Mouse (Mus musculus) natural killer cell, adult 2 months (primary cell): ENCODE data around the gene Ktn1.

Experiments used
- DNase-seq, 2 experiments: peaks; one replicate each; pipeline ENCODE4 v3.0.0; 2022; ENCODE audit warnings: low spot score in 2 of 2

The Ktn1 gene

DNA sequence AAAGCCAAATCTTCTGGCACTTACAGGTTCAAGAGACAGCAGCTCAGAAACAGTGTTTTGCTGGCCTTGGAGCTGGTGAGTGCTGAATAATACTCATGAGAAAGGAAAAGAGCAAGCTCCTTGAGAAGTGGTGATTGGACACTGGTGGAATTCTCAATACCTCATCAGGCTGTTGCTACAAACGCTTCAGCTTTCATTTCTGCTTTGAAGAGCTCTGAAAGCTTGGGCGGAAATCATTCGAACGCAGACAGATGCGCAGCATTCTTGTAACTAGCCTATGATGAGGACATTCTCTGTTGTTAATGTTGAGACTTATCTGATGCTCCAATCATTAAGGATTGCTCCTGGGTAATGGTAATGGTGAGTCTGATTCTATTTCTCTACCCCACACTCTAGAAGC lies at the start of gene Ktn1:
Gene Ktn1, plus strand, starts transcription at position 231 of the 400 bp plus-strand sequence.
- DNase-seq, result no peak

DNA sequence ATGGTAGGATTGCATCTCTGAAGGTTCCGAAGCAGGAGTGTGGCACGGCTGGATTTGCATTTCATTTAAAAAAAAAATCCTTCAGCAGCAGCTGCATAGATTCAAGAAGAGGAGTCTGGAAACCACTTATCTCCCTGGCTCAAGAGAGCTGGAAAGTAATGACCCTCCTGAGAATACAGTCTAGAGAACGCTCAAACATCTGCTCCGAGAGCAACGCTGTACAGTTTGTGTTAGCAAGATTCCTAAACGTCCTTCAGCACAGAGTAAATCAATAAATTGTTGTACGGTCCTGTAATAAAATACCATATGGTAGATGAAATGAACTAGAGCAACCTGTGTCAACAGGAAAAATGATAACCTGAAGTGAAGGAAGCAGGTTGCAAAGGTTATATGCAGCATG lies 35.0 kb upstream of the Ktn1 start:
- DNase-seq, result no peak

DNA sequence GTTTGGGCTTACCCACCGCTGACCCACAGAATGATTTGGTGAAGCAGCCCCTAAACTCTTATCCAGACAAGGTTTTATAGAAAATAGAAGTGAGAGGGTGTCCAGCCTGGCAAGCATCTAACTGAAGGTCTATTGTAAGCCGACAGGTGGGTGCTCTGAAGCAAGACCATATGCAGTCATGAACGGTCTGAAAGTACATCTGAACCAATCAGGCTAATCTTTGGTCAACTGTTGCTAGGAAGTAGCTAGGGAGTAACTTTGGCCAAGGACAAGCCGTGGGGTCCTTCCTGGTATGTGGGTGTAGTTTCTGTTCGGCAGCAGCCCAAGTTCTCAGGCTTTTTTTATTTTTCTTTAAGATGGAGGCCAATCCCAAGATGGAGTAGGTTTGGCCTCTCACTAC lies 29.4 kb upstream of the Ktn1 start:
- DNase-seq, result peak in 1 of 2 experiments; percentile 30

DNA sequence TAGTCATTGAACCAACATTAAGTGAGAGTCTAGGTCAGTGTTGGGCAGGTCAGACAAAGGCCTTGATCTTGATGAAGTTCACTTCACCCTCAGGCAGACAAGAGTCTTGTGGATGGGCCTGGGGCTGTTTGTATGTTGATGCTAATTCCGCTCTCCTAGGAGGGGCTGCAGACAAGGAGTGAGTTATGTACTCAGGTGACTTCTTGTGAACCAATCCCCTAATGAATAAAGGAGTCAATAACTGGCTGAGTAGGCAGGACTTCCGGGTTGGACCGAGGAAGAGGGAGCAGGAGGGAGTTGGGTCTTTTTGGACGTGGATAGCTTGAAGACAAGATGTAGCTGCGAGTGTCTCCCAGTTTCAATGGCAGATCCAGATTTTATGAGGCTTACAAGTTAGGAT lies 26.3 kb upstream of the Ktn1 start:
- no peak for DNase-seq

DNA sequence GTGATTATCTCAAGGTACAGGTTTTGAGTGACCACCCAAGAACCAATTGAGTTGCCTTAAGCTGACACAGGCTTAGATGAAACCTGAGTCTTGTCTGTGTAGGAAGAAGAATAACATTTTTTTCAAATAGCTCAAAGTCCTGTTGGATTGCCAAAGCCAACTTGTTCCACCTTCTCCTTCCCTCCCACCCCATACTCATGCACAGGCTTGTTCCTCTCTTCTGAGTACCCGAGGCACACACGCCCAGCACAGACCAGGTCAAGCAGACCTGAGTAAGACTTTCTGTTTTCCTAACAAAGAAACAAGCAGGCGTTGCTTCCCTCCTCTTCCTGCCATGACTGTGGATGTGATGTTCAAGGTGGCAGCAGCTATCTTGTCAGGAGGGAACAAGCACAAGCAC lies 23.4 kb upstream of the Ktn1 start:
- DNase-seq, result no peak

DNA sequence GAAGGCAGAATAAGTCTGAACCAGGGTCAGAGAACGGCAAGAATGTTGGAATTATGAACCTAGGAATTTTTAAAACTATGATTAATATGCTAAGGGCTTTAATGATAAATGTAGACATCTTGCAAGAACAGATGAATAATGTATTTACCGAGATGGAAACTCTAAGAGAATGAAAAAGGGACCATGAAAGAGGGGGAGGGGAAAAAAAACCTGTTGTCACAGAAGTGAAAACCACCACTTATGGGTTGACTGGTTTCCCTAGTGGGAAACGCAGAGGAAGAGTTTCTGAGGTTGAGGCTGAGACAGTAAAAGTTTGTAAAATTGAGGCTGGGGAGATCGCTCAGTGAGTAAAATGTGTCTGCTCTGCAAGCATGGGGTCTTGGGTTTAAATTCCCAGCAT lies 22.1 kb upstream of the Ktn1 start:
- no peak for DNase-seq

DNA sequence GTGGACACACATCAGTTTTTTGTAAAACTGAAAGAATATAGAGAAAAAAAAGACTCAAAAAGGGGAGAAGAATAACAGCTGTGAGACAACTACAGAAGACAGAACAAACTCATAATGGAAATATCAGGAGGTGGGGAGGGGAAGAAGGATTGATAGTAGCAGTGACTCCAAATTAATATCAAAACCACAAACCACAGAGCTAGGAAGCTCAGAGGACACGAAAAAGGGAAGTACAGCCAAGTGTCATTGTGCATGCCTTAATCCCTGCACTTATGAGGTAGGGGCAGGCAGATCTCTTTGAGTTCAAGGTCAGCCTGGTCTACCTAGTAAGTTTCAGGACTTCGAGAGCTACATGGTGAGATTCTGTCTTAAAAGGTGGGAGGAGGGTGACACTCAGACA lies 21.4 kb upstream of the Ktn1 start:
- DNase-seq, result no peak

DNA sequence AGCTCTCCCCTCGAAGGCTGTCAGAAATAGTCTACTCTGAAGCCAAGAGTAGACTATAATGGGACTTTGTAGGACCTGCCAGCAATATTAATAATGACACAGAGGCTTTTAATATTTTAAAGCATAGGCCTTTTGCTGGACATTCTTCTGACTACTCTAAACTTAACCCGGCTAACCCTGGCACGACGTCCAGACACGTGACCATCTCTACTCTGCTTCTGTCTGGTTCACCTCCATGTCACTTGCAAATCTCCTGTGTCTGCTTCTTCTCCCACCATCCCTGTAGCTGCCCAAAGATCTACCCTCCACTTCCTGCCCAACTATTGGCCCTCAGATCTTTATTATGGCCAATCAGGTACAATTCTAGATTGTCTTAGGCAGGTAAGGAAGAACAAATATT lies 20.9 kb upstream of the Ktn1 start:
- DNase-seq, result no peak

DNA sequence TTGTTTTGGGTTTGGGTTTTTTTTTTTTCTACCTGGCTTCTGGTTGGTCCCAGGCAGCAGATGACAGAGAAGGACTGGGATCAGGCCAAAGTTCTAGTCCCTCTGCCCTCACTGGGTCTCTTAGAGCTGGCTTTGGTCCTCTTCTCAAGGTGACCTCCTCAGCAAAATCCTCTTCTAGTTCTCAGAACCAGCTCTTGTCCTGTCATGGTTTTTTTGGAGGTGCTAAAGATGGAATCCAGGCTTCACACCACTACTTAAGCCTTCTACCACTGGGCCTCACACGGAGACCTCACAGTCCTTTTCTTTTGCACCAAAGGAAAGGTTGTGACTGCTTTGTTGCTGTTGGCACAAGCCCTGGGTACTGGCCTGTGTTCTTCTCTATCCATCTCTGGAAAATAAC lies 15.8 kb upstream of the Ktn1 start:
- DNase-seq, result no peak

DNA sequence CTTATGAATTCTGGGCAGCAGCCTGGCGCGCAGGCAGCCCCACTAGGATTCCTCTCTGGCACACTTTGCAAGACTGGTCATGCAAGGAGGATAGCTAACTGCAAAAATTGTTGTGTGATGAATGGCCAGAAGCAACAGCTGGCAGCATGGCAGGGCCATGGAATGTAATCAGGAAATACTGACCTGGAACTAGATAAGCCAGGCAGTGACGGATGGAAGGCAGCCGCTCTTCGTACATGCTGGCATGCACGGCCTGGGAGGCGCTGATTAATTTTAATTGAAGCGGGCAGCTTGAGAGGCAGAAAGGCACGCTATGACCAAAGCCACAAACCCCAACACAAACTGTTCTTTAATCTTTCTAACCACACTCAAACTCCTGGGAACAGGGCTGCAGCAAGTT lies 13.8 kb upstream of the Ktn1 start:
- DNase-seq, result no peak

DNA sequence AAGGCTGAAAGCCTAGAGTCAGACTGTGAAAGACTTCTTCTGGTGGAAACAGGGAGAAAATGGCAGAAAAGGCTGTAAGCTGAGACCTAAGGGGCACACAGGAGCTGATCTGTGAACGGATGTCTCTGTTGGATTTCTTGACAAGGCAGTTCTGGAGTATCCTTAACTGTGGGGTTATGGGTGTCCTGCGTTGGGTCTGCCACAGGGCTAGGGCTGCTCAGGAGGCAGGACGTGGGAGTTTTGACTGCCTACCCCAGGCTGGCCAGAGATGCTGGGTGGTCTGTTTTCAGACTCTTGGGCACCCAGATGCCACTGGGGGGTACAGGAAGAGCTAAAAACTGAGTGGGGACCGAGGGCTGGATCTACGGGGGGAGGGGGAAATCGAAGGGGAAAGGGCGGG lies 13.4 kb upstream of the Ktn1 start:
- no peak for DNase-seq

DNA sequence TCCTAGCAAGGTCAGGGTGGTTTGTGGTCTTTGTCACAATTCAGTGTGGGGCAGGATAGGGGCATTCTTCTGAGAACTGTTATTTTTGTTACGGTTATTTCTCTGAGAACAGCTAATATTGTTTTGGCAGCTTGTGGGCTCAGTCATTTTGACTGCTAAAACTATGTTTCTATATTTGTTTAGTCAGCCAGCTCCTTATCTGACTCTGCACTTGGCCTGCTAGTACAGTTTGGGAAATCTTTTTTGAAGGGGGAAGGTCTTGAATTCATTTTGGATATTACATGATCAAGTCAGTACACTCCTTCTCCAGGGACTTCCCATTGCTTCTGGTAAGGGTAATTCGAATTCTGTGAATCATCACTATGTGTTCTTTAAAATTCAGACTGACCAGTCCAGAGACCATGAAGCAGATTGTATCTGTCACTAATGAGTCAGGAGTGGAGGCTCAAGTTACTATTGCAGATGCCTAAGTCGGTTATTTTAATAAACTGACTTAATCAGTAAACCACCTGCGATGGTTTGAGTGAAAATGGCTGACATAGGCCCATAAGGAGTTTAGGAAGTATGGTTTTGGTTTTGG lies 9.8 kb upstream of the Ktn1 start:
- DNase-seq, result no peak

DNA sequence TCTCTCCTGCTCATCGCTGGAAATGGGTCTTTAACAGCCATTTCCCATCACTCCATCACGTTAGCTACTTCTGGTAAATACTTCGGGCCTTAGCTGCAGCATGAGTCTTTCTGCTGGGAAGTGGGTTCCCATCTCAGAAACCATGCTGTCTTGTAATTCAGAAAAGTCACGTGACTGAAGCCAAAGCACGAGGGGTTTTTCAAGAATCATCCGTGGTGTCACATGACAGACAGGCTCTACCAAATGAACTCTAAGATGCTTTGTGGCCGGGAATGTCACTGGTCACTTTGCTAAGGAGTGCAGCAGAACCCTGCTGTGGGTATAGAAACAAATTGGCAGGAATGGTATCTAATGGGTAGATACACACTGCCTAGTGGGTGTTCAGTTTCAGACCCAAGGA lies 2.6 kb upstream of the Ktn1 start:
- no peak for DNase-seq

DNA sequence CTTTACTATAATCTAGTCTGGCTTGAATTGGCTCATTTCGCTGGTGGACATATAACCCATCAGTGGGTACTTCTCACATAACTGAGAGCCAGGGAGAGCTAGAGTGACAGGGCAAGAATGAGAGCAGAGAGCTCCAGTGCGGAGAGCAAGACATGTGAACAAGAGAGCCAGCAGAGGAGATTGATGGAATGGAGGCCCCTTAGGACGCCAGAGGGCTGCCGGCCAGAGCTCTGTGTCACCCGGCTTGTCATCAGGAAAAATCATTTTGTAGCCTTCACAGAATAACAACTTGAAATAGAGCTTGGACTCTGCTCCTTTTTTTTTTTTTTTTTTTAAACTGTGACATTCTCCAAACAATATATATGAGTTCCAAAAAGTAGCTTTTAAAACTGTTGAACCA lies 2.0 kb upstream of the Ktn1 start:
- no peak for DNase-seq

DNA sequence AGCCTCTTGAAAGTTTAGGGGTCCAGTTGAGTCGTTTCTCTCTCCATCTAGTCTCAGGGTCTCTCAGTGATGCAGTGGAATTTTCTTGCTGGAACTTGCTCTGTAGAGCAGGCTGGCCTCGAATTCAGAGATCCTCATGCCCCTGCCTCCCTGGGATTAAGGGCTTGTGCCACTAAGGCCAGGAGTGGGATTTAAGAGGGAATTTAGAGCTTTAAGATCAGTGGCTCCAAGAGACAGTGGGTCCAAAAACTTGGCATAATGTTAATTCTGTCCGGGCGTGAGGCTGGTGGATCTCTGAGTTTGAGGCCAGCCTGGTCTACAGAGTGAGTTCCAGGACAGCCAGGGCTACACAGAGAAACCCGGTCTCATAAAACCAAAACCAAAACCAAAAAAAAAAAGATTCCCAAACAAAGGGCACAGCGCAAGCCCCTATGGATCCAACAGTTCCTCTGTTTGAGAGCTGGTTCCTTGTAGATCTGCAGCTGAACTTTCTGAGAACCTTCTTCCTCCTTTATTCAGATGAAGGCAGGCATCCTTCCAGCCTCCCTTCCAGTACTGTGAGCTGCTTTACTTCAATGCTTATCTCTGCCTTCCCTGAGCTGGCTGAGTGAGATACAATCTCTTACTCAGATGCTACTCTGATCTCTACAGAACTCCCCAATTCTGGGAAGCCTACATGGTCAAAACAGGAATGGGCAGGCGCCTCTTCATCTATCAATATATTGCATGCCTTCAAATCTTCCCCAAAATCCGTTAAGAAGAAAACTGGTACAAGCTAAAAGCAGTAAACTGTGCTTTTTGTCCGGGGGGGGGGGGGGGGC lies 1.3 kb upstream of the Ktn1 start:
- no peak for DNase-seq

DNA sequence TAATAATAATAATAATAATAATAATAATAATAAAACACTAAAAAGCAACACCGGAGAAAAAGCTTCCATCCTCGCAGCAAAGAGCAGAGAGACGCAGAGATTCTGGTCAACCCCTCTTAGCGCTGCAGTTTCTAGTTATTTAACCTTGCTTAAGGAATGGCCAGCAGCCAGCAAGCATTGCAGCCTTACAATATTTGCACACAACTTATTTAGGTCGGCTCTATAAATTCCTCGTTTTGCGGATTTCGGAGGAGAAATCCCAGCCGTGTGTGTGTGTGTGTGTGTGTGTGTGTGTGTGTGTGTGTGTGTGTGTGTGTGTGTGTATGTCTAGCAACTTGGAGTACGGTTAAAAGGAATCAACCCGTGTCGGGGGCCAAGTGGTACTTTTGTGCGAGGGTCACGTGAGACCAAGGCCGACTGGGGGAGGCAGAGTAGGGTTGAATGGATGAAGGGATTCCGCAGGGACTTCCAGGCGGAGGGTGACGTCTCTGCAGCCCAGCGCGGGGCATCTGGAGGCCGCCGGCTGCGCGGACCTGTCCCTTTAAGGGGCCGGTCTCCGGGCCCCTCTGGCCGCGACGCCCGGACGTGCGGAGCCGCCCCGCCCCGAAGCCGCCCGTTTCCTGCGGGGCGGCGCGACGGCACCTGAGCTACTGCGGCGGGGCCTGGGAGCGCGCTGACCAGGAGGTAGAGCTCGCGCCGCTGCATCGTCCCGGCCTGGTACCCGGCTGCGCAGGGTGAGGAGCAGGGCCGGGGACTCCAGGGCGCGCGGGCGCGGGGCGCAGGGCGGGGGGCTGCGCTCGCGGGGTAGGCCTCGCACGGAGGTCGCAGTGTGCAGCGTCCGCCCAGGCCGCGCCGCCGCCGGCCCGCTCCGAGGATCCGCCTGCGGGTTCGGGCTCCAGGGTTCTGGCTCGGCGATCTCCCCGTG lies 720 bp downstream of the Ktn1 start:
- peak; percentile 38 to 46 for DNase-seq

DNA sequence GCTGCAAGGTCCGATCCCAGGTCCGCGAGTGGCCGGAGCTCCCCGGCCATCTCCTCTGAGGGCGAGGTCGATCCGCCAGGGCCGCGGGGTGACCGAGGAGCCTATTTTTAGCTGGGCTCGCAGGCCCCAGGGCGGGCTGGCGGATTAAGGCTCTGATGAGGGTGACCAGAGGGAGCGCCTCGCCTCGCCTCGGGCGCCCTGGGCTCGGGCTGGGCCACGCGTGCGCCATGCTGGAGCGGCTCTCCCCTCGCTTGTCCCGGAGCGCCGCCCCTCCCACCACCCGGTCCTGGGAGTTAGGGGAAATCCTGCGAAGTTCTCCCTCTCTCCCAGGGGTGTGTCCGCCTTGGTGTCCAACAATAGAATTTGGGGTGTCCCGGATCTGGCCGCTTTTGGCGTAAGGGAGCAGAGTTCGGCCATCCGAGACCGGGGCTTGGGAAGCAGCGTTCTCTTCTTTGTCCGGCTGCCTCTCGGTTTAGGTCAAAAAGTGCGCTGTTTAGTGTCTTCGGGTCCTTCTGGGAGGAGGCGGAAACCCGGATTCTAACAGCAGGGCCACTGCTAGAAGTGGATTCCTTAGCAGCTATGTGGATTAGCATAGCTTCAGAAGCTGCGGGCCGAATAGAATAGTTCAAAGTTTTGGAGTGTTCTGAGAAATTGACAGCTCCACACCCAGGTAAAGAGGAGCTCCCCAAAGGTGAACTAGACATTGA lies 1.5 kb downstream of the Ktn1 start:
- DNase-seq, result peak; percentile 29 to 31

DNA sequence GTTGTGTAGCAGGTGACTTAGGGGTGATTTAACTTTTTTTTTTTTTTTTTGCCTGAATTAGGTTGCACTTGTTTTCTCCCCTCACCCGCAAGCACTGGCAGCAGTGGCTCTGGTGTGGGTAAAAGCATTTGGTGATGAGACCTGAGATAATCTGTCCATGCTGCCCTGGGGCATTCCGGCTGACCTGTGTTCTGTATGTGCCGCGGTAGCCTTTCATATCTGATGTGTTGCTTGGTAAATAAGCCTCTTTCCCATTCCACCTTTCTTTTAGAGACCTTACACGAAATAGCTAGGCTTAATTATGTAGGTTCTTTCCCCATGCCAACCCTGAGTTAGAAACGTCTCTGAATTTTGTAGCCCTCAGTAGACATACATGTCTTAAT lies 2.1 kb downstream of the Ktn1 start:
- DNase-seq, result no peak

DNA sequence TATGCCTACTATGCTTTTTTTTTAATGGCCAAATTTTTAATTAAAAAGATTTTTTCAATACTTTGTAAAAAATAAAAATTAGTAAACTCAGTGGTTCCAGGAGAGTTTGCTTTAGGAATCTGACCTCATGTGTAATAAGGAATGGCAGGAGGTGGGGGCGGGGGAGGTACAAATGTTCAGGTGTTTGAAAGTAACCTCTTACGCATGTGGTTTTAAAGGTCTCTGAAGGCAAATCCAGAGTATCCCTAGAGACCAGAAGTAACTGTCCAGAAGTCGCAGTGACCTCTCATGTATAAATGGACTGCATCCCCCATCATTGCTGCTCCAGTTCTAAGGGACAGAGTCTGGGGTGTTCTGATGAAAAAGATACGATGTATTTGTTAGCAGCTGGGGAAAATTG lies 3.0 kb downstream of the Ktn1 start:
- DNase-seq, result no peak

DNA sequence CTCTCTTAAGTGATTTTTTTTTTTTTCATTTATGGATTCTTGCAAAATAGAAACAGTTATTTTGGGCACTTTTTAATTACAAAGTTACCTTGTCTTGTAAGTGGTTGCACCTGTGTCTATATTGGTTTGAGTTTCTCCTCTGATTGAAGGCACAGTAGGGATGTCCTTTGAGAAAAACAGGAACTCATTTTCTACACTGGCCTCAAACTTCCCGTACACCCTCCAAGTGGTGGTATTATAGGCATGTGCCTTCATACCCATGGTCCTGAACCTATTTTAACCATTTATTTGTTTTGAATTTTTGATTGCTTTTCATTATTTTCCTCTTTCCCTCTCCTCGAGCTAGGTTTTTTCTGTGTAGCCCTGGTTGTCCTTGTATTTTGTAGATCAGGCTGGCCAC lies 7.2 kb downstream of the Ktn1 start:
- no peak for DNase-seq

DNA sequence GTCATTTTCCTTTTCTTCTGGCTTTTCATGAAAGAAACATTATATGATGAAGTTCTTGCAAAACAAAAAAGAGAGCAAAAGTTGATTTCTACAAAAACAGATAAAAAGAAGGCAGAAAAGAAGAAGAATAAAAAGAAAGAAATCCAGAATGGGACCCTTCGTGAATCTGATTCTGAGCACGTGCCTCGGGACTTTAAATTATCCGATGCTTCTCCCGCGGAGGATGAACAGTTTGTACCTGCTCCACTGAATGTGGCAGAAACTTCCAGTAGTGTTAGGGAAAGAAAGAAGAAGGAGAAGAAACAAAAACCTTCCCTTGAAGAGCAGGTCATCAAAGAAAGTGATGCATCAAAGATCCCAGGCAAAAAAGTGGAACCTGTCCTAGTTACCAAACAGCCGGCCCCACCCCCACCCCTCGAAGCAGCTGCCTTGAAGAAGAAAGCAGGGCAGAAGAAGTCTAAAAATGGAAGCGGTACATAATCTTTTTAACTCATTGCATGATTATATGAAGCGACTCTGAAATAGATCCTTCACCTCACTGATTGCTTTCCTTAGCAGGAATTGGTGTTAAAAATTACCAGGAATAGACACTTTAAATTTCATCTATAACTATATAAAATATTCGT lies 15.7 kb downstream of the Ktn1 start:
- DNase-seq, result no peak

DNA sequence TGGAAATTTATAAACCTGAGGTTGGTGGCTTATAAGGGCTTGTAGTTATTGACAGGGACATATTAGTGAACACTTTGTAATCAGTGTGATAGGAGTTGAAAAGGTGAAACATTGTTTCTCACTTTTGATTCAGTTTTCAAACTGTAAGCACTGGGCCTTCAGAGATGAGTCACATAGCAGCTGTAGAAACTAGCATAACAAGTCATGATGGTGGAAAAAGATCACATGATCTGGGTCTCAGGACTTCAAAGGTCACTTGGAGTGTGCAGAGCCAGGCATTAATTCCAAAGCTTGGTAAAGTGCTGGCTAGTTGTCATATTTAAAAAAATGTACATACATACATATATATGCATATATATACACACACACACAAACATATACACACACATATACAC lies 16.2 kb downstream of the Ktn1 start:
- DNase-seq, result no peak
